Mouse (Mus musculus): ENCODE measurements around the gene Add3.

Gene Add3

DNA sequence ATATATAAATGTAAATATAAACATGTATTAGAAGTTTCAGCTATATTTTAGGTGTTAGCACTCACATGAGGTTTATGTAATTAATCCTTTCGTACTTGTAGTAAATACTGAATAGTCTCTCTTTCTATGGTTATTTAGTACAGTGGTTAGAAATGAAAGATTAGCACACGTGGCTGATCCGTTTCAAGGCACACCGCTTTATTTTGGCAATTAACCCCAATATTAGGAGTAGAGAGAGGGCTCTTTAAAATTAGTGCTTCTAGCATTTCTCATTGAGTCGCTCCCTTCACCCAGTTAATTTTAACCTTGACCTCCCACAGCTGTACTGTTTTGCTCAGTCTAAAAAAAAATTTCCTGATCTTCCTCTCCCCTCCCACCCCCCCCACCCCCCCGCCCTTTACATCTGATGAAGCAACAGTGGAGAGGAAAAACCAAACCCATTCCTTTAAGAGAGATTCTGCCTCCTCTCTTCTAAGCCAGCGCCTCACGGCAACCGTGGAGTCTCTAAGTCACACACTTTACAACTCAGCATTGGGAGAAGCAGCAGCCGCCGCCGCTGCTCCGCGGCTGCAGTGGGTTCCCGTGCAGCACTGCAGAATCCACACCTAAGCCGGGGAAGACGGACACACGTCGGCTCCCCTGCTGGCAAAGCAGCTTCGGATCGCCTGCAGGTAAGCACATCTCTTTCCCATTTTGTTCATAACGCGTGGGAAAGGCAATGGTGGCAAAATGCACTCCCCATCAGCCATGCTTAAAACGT is at the start of gene Add3:
Gene Add3 (plus strand): TSS at position 400 of the 760 bp plus-strand sequence.
- in situ Hi-C loops (cut with MboI) = no loop called here

DNA sequence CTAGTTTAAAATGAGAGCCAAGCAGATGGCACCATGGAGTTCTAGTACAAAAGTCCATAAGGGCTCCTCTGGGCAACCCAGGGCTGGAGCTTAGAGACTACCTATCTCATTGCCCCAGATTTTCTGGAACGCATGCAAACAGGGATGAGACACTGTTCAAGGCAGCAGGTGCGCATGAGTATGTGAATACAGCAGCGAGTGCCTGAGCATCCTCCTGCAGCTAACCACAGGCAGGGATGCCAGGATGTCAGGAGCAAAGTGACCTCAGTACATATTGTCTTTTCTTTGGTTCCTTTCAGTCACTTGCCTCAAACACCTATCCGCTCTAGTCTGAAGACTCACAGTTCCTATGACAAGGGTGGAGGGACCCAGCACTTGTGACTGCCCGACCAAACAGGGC is 49.6 kb upstream of the Add3 start:
- in situ Hi-C loops (cut with MboI) = no loop called here

DNA sequence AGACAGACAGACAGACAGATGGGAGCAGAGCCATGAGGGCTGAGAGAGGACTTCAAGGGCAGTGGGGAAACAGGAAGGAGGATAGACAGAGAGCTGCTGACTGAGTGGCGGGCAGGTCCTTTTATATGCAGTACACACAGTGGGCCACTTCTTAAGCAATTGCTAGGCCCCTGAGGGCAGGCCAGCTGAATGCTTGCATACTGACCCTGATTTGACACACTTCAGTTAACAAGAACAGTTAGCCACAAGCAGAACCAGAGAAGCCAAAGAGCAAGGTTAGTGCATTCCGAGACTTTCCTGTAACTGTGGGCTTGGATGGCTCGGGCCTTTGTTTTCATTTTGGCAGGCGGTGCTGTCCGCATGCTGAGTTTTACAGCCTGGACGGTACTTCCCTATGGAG is 48.0 kb upstream of the Add3 start:
- in situ Hi-C loops (cut with MboI) = no loop called here

DNA sequence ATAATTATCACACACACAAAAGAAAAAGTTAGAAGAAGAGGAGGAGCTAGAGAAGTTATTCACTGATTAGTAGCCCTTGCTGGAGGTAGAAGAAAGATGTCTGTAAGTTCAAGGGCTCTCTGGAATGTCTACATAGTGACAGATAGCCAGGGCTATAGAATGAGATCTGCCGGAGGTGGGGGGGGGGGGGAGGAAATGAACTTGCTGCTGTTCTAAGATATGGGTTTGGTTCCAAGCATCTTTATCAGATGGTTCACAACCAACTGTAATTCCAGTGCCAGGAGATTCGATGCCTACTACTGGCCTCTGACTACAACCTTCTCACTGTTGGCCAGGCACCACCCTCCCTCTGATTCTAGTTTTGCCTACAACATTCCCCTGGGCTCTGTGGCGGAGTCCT is 46.9 kb upstream of the Add3 start:
- in situ Hi-C loops (cut with MboI) = no loop called here

DNA sequence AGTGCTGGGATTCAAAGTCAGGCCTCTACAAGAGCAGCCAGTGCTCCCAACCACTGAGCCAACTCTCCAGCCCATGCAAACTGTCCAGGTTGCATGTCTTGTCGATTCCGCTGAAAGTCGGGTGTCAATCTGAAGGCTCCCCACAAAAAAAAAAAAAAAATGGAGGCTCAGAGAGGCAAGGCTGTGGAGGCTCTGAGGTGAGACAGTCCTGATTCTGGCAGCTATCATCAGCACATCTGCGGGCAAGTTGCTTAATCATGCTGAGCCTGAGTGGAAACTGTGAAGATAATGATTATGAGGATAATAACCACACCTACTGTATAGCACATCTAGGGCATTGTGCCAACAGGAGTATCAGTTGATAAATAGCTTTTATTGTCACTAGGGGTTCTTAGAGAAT is 45.6 kb upstream of the Add3 start:
- in situ Hi-C loops (cut with MboI) = no loop called here

DNA sequence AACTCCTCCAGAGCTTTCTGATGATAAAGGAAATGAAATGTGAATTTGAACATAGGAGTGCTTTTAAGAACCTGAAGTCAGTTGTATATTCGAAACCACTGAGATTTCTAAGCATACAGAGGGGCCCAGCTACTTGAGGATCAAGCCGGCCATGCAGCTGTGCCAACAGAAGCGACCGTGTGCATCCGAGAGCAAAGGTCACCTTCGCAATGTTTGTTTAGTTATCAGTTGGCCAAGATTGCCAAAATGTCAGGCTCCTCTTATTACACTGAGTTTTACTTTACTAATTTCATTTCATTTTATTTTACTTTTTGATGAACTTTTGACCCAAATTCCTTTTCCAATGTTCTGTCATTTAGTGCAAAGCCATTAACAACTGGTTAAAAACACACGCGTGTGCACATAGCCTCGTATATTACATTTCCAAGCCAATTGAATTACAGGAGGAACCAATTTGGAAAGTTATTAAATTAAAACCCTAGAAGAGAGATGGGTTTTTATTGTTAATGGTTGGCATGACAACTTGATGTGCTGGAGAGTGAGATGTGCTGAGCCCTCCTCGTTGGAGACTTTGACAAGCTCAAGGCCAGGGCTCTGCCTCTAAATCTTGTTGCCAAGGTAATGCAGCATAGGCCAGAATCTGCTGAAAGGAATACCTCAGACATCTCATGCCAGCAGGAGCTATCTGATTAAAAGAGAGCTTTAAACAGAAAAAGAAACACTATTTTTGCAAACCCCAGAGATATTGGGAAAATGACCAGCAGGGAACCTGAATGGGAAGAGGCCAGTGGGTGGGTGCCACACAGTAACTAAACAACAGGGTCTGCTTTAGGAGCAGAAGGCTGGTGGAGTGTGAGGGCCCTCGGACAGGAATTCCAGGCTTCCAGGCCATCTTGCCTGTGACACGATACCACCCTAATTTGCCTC is 38.6 kb upstream of the Add3 start:
- in situ Hi-C loops (cut with MboI) = no loop called here

DNA sequence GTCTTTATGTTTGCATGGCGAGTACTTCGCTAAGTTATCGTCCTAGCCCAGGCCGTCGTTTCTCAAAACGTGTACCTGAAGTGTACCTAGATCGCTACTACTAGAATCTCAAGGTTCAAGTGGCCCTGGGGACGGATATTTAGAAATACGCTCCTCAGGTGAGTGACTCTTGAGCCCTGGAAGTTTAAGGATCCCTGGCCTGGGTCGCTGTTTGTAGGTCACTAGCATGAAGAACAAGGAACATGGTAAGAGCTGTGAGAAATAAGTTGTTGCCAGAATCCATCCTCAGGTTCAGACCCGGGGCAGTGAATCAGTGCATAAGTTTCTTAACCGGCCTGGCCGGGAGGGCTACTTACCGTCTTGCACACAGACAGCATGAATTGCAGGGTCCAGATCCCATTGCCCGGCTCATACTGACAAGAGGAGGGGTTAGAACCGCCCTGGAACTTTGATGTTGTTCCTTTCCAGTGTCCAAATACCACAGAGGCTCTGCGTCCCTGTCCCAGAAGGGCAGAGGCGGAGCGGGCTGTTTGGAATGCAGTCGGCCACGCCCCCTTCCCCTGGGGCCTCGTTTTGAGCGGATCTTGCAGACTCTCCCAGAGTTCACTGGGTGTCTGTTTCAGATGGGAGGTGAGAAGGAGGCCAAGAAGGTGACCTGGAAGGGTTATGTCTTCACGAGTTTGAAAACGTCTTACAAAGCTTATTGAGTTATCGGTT is 34.7 kb upstream of the Add3 start:
- in situ Hi-C loops (cut with MboI) = no loop called here

DNA sequence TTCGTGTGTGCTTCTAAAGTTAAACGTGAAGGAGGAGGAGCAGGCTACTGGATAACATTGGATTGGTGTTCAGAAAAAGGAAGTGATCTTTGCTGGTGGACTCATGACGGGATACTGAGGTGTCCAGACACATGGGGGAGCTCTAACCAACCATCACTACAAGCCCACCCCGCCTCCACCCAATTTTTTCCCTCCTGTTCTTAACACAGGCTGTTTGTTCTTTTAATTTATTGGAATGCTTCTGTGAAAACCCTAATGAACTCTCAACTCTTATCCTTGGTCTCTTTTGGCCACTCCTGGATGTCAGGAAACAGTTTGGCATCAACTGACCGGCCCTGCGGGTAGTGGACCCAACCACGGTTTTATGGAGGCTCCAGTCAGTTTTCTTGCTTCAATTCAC is 33.3 kb upstream of the Add3 start:
- in situ Hi-C loops (cut with MboI) = no loop called here

DNA sequence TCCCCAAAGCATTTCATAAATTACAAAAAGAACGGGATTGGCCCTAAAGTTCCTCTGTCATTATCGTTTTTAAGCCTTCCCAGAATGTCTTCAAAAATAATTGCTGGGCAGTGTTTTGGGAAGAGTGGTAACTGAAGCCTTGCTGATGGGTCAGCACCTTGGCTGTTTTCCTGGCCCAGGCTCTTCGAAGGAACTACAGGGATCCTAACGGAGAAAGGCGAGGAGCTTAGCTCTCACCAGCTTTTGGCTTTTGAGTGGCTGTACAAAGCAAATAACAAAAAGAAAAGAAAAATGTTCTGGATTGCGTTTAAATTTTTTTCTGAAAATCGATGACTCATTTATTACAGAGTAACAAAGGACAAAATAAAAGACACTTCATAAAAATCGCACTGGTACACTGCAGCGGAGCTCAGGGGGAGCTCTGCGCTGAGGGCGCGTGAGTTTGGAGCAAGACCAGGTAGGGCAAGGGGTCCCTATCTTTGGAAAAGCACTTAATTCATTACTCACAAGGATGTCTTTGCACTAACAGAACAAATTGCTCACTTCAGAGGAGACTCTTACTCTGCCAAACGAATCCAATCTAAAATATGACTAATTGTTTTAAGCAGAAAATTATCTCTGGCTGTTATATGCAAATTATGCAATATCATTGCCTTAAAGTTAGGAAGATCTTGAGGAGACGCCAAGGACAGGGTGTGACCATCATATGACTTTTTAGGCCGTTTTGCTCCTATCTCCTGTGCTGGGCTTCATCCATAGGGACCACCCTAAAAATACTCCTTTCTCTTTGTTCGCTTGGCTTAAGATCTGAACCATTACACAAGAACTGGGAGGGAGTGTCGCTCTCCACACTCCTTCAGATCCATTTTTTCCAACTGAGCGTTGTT is 32.6 kb upstream of the Add3 start:
- in situ Hi-C loops (cut with MboI) = no loop called here

DNA sequence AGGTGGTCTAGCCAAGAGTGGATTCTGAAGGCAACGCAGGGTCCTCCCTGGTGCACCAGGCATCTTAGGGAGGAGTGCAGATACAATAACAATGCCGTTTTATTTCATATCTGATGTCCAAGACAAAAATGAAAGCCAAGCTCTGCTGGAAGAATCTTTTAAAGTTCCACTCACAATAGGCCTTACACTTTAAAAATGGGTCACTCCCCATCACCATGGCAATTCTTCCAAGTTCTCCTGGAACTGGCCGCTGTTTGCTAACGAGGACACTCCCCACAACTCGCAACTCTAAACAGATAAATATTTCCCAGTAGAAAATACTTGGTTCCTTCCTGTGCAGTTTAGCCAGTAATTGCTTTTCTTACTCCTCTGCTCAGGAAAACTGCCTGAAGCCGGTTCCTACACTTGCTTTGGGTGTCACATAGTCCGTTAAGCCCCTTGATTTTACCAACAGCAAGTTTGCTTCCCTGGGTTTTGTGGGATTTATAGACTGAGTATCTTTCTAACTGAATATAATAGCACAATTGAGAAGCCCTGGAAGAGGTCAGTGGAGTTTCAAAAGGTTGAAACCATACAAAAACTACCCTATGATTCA is 28.1 kb upstream of the Add3 start:
- in situ Hi-C loops (cut with MboI) = no loop called here

DNA sequence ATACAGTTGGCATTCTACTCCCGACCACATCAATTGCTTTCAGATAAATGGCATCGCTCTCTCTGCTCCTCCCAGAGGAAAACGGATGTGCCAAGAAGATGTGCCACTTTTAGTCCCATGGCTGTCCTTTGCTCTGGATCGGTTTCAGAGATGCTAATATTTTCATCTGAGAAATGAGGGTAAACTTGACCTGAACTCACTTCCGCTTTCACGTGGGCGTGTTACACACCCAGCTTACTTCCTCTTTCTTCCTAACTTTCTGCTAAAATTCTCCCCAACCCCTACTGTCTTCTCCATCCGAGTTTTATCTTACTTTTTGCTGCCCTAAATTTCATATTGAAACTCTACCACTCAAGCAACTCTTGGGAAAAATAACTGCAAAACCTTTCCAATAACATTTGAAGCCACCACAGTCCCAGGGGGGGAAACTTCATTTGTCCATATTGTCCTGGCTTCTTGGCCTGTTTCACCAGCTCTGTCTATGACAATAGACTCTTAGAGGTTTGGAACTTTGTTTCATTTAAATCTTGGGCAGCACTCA is 20.9 kb upstream of the Add3 start:
- in situ Hi-C loops (cut with MboI) = no loop called here

DNA sequence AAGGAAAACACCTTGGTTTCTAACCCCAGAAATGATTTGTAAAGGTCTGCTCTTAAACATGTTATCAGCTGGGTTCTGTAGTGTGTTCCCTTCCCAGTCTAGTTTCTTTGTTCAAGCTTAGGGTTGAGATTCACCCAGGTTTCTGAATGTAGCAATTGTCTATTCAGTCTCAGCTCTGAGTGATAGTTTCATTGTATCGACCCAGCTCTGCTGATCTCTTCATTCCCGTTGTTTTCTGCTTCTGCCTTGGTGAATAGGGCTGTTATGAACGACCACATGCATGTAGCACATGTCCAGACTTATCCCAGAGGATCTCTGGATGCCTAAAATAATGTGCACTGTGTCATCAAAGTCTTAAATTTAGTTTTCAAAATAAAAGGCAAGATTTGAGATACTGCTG is 19.8 kb upstream of the Add3 start:
- in situ Hi-C loops (cut with MboI) = no loop called here

DNA sequence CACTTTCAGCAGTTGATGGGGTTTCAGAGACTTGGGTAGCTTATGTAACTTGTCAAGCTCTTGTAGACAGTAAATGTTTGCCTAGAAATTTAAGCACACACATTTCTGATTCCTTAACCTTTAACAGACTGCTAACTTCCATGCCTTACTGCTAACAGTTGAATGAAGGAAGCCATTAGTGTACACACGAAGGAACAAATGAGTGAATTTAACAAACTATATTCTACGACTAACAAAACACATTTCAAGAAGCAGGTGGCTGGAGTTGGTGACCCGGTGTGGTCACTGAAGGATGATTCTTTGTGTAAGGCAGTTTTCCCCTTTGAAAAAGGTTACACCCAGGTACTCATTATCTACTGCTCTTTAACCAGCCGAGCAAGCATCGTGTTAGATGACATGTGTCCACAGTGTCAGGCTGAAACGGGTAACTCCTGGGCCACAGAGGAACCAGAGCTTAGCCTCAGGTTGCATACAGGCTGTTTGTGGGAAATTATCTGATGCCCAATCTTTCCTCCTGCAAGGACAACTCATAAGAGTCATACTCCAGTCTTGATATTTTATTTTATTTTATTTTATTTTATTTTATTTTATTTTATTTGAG is 17.5 kb upstream of the Add3 start:
- in situ Hi-C loops (cut with MboI) = no loop called here

DNA sequence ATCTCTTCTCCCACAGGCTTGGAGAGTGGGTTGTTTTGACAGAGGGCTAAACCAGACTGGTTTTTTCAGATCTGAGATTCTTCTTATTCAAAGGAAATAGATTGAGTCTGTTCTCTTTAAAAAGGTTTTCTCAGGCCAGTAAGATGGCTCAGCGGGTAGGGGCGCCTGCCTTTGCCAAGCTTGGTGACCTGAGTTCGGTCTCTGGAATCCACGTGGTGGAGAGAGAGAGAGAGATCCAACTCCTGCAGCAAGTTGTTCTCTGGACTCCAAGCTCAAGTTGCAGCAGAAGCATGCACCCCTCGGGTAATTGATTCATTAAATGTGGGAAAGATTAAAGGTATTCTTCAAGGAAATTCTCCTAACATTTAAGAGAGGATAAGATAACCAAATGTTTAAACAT is 16.9 kb upstream of the Add3 start:
- in situ Hi-C loops (cut with MboI) = no loop called here

DNA sequence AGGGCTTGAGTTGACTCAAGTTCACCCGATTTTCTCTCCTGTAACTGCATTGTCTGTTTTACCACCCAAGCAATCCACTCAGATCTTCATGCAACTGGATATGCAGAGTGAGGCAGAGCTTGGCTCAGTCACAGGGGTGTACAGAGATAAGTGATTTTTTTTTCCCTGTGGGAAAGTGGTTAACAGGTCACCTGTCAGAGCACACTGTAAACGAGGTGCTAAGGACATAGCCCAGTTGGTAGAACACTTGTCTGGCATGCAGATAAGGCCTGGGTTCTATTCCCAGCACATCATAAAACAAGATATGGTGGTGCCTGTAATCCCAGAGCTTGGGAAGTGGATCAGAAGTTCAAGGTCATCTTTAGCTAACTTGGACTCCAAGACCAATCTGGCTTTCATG is 14.6 kb upstream of the Add3 start:
- in situ Hi-C loops (cut with MboI) = no loop called here

DNA sequence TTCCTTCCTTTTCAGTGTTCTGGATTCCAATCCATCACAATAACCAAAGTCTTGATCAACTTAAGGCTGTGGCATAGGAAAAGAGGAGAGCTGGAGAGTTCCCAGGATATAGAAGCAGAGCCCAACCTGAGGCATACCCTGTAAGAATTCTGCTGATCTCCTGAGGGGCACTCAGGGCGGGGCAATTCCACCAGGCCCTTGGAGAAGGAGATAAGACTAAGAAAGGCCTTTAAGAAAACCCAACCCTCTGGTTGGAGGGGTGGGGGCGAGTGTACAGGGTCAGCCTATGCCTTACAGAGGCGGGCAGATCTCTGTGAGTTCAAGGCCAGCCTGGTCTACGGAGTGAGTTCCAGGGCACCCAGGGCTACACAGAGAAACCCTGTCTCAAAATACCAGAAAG is 13.7 kb upstream of the Add3 start:
- in situ Hi-C loops (cut with MboI) = no loop called here

DNA sequence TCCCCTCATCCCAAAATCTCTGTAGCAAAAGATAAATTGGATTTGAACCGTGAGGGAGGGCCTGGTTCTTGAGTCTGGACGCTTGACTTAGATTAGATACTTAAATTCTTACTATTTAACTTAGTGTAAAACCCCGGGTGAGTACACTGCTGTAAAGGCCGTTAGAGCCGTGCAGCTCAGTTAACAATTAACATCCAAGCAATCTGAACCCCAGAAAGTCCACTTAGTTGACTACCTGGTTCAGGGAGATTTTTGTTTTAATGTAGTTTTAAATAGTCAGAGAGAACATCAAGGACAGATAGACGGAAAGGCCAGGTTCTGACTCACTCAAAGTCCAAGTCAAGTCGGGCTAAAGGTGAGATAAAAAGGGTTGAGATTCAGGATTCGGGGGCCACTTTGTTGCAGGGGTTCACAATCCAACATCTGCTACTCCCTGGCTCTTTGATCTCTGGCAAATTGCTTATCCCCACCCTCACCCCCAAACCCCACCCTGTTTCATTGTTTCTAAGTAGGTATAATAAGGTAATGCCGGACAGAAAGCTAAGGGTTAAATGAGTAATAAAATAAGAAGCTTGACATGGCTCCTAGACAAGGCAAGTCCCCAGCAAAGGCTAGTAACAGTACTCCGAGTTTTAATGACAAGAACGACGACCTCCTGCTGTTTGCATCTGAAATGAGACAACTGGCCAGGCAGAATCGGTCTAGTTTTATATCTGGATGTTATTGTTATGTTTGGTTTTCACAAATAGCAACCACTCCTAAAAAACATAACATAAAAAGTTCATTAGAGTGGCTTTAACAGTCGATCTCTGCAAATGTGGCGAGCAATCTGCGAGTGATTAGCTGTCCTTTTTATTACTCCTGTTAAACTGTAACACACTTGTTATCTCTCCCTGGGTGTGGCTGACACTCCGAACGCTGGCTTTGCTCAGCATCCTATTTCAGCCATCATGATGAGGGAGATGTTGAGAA is 12.6 kb upstream of the Add3 start:
- in situ Hi-C loops (cut with MboI) = no loop called here

DNA sequence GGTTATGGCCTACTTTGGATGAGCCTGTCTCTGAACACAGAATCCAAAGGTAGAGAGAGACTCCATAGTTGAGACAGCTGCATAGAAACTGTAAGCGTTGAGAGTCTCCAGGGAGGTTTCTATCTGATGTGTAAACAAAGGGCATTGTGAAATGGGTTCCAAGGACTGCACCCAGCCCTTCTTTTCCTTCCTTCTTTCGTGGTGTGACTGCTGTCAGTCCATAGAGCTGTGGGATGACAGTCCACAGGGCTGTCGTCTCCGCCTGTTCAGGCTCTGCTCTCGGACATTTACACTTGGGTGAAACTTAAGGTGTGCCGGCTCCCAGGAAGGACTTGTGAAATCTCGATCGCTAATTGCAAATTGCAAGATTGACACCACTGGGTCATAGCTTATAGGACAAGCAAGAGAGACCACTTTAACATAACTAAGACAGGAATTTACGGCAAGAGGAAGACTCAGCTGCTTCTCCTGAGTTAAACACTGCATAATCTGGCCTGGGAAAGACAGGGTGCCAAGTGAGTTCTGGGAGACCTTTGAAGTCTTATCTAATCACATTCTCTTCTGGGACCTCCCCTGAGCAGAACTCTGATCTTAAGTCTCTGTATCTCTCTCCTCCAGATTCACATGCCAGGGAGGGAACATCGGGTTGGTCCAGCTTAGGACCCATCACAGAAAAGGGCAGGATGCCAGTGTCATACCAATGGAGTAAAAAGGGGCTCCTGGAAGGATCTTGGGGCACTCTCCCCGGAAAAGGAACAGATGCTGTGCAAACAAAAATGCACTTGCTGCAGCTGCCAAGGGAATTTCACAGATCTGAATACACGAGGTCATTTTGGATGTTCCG is 11.5 kb upstream of the Add3 start:
- in situ Hi-C loops (cut with MboI) = no loop called here
